Mouse (Mus musculus) adrenal gland, adult 8-10 months (tissue): ENCODE results near the gene Clec1a. TPM values are rescaled to one million over a fixed set of nuclear protein-coding genes. Genes with fewer than 3 reads are reported as not detected.

ENCODE experiments used
- DNase-seq: peaks from one replicate; pipeline ENCODE4 v3.0.0; 2022
- total RNA-seq, 4 experiments: library from RNA; stranded (reverse); gene quantifications; 2 replicates each; pipeline ENCODE4 v1.2.4; 2022

Gene Clec1a
- total RNA-seq, 4 experiments from 2014 or later: 4.9 to 9.2 (median 7.6) TPM

DNA sequence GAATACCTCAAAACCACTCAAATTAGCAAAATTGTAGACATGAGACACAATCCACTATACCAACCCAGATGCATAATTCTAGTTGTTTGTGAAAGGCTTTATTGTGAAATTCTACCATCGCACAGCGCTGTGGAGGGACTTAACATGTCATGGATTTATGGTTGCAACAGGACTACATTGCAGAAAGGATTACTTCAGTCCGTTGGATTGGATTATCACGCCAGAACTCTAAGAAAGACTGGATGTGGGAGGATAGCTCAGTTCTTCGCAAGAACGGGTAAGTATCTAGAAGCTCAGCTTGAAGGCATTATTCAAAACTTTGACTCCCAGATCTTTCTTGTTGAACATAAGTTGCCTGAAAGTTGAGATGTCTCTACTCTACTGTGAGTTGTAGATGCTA is 48.4 kb downstream of the Clec1a start:
- no peak for DNase-seq

DNA sequence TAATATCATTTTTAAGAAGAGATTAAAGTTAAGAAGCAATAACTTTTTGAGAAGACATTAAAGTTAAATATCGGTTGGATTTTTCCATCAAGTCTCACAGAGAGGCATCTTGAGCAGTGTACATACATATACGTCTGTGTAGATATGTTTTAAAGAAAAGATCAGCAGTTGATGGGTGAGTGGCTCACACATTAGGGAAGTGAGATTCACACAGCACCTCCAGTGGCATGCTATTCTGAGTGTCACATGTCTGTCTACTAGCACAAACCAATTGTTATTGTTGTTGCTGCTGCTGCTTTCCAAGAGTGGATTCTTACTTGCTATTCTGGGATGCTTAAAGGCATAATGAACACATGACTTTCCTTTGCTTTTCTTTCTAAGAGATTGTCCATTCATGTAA is 49.4 kb downstream of the Clec1a start:
- DNase-seq: no peak

DNA sequence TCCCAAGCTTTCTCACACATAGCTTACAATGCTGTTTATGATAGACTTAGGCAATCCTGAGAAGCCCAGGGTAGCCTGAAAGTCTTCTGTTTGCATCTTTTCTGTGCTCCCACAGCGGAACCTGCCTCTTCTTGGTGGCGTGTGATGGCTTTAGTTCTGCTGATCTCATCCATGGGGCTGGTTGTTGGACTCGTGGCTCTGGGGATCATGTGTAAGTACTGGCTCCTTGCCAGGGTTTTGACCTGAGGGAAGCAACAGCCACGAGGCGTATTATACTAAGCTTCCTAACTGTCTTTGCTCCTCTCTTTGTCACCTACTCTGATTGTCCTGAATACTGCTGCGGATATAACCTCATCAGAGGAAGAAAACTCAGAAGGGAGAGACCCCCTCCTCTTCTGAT is 51.9 kb downstream of the Clec1a start:
- DNase-seq: no peak

DNA sequence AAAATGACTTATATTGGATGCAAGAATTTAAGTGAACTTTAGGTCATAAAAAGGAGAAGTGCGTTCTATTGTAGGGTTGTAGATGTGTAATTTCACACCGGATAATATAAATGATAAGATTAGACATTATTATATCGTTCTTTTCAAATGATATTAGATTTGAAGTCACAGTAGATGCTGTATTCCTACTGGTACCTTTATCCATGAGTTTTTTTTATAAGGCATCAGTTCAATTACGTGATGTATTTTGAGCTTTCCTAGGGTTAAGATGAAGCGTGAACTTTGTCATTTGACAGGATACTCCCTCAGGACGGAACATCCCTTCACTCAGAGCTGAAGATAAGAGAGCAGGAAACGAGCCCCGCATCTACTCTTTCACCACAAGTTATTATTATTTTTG is 54.8 kb downstream of the Clec1a start, which contains the start of gene Clec1b:
Gene Clec1b (plus strand): TSS at position 301 of the 400 bp plus-strand sequence.
- no peak for DNase-seq

- DNase-seq: no peak
Observed at GRCm38 (mm10) chr6:129393732-129394131, 58.1 kb downstream of the Clec1a start.

- DNase-seq: no peak
Observed at GRCm38 (mm10) chr6:129393087-129393720, 58.6 kb downstream of the Clec1a start.

GRCm38 (mm10) chr6:129385774-129386173 is 66.0 kb downstream of the Clec1a start, which contains the start of gene Clec12b:
TSS of gene Clec12b (minus strand) at chr6:129385874.
- no peak for DNase-seq

DNA sequence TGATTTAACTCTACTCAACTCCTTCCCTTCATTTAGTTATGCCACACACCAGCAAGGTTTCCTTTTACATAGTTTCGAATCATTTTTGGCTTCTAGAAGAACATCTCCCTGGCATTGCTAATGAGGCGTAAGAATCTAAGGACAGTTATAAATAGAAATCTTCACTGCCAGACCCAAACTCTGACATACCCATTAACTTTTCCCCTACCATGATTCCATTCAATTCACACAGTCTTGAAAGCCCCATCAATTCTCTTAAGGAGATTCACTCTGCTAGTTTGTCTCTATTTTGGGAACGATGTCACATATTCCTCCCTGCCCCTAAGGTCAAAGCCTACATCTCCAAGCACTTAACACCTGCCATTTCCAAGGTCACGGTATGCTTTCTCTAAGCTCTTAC is 66.8 kb downstream of the Clec1a start:
- no peak for DNase-seq

- DNase-seq: no peak
Observed at GRCm38 (mm10) chr6:129383466-129383865, 68.3 kb downstream of the Clec1a start.

DNA sequence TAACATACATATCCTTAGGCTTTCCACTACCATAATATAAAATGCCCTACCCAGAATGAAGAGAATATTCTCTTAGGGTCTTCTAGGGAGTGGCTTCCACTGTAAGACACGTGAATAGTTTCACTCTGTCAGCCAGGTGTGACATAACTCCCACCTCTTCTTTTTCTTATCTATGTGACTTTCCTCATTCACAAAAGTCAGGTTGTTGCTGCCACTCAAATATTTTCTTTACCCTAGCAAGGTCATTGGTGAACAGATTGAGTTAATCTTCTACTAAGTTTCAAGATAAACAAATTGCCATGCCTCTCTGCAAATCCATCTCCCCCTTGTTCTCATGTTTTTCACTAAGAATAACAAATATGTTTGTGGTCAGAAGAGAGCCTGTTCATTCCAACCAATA is 70.1 kb downstream of the Clec1a start:
- no peak for DNase-seq

- DNase-seq: no peak
Observed at GRCm38 (mm10) chr6:129380454-129380853, 71.3 kb downstream of the Clec1a start.

DNA sequence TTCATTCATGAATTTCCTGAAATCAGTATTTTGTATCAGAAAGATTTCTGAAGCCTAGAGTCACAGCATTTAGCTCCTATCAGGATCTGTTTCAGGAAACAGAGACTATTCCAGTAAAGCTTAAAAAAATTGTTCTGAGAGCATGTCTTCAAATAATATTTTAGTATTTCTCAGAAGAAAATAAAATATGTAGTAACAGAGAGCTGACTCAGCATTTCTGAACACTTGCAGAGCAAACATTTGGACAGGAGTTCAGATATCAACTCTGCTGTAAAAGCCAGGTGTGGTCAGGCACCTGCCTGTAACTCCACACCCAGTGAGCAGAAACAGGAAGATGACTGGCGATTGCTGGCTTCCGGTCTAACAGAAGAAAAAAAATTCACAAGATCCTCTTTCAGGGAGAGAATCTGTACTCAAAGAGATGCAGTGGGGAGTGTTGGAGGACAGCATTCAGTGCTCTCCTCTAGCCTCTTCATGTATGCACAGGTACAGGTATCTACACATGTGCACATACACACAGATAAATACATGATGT is 76.8 kb downstream of the Clec1a start:
- no peak for DNase-seq

Other genes with a start within 250 kb of the Clec1a start
- under 1 TPM in 3 of 4 experiments, not detected in 1; 0.21 to 0.38 (median 0.27) TPM for gene Cd69, start 176.6 kb downstream of the Clec1a start, total RNA-seq
- gene 4922502D21Rik, start 120.2 kb downstream of the Clec1a start, total RNA-seq: not detected
- gene Clec12a, start 109.3 kb downstream of the Clec1a start, total RNA-seq: 1 to 10 TPM in 3 of 4 experiments, under 1 TPM in 1; 0.55 to 5.7 (median 2.9) TPM
- gene Clec12b, start 66.1 kb downstream of the Clec1a start, total RNA-seq: under 1 TPM in 2 of 4 experiments, not detected in 2; 0.52 to 0.70 TPM
- 1 to 10 TPM; 1.3 to 2.6 (median 2.2) TPM for gene Clec1b, start 54.7 kb downstream of the Clec1a start, total RNA-seq
- gene Clec9a, start 43.1 kb downstream of the Clec1a start, total RNA-seq: 1 to 10 TPM in 2 of 4 experiments, under 1 TPM in 2; 0.24 to 2.7 (median 1.2) TPM
- under 1 TPM in 3 of 4 experiments, not detected in 1; 0.23 to 0.27 (median 0.24) TPM for gene Olr1, start 55.2 kb upstream of the Clec1a start, total RNA-seq
- gene Tmem52b, start 60.6 kb upstream of the Clec1a start, total RNA-seq: not detected
- gene Gabarapl1, start 81.2 kb upstream of the Clec1a start, total RNA-seq: 100 to 1,000 TPM; 264 to 374 (median 322) TPM
- gene Klre1, start 125.9 kb upstream of the Clec1a start, total RNA-seq: under 1 TPM in 2 of 4 experiments, not detected in 2; 0.22 to 0.44 TPM
- under 1 TPM in 3 of 4 experiments, not detected in 1; 0.46 to 0.68 (median 0.67) TPM for gene Klrd1, start 139.8 kb upstream of the Clec1a start, total RNA-seq
- 1 to 10 TPM in 2 of 4 experiments, under 1 TPM in 2; 0.31 to 1.6 (median 1.0) TPM for gene Klrk1, start 171.9 kb upstream of the Clec1a start, total RNA-seq
- not detected for gene Klrc3, start 191.3 kb upstream of the Clec1a start, total RNA-seq
- gene Klrc2, start 208.7 kb upstream of the Clec1a start, total RNA-seq: under 1 TPM in 1 of 4 experiments, not detected in 3; 0.31 TPM
- under 1 TPM; 0.14 to 0.49 (median 0.25) TPM for gene Klrc1, start 227.0 kb upstream of the Clec1a start, total RNA-seq